Mouse (Mus musculus) kidney, postnatal 0 days (tissue): ENCODE measurements around the gene Rbm18. TPM values are rescaled to one million over a fixed set of nuclear protein-coding genes. Genes with fewer than 3 reads are reported as not detected.
A peak's percentile ranks its signal among the peaks of the same experiment; 100 is the strongest.

ENCODE experiments used
- ATAC-seq: fragments of 200-750 bp; cut with Nextera tagmentation; replicated peaks from 2 replicates; pipeline ENCODE4 v1.8.0; 2017; ENCODE audit warnings: low read depth, moderate number of reproducible peaks, moderate TSS enrichment, moderate library complexity; ENCODE audit not compliant: low FRiP score
- DNase-seq: peaks from one replicate; pipeline ENCODE4 v3.0.0-alpha.2; 2016; ENCODE audit warnings: low spot score
- H3K27ac ChIP-seq: fragments of 300-500 bp; sonication (generic); 2 replicates; pipeline ENCODE4 v1.5.1; 2014; ENCODE audit warnings: mild to moderate bottlenecking
- H3K27me3 ChIP-seq: fragments of 300-500 bp; sonication (generic); 2 replicates; pipeline ENCODE4 v1.6.1; 2014; ENCODE audit warnings: low read length, mixed read lengths; ENCODE audit not compliant: insufficient read depth
- H3K36me3 ChIP-seq: fragments of 300-500 bp; sonication (generic); 2 replicates; pipeline ENCODE4 v1.6.1; 2014; ENCODE audit warnings: low read length, mixed read lengths; ENCODE audit not compliant: insufficient read depth
- H3K4me1 ChIP-seq: fragments of 300-500 bp; sonication (generic); replicated peaks from 2 replicates; pipeline ENCODE4 v1.6.1; 2014; ENCODE audit warnings: antibody characterized with exemption, low read length, mixed read lengths; ENCODE audit not compliant: insufficient read depth
- H3K4me2 ChIP-seq: fragments of 300-500 bp; sonication (generic); 2 replicates; pipeline ENCODE4 v1.6.1; 2014; ENCODE audit warnings: mild to moderate bottlenecking, low read length, moderate library complexity, mixed read lengths
- H3K4me3 ChIP-seq: fragments of 300-500 bp; sonication (generic); replicated peaks from 2 replicates; pipeline ENCODE4 v1.5.1; 2014; ENCODE audit warnings: low read depth, low read length
- H3K9ac ChIP-seq: fragments of 300-500 bp; sonication (generic); 2 replicates; pipeline ENCODE4 v1.6.1; 2014; ENCODE audit warnings: low read depth, low read length
- H3K9me3 ChIP-seq: fragments of 300-500 bp; sonication (generic); replicated peaks from 2 replicates; pipeline ENCODE4 v1.6.1; 2016; ENCODE audit warnings: low read length, inconsistent platforms, mixed read lengths
- CTCF ChIP-seq: IDR thresholded peaks from 2 replicates; pipeline ENCODE4 v1.5.1; 2016; ENCODE audit warnings: antibody characterized with exemption, low read depth, mild to moderate bottlenecking, moderate library complexity
- WGBS: fragments of 180-500 bp; shearing (Covaris S2); extraction: QIAGEN DNeasy Blood & Tissue Kit; methylation state at CpG from one replicate; pipeline ENCODE4 v1.1.7; 2014; 5-methylcytosine and 5-hydroxymethylcytosine counted together
- polyA plus RNA-seq: library from polyadenylated mRNA; unstranded; fragments of >200 nt; fragmentation: Nextera tagmentation; extraction: Ambion mirVana; gene quantifications from 2 replicates; pipeline ENCODE4 v1.2.1, GENCODE M21; 2015

Rbm18 gene
- polyA plus RNA-seq, 1 experiment from 2014 or later = 59.8 TPM

GRCm38 (mm10) chr2:36081446-36081845 lies 55.1 kb downstream of the Rbm18 start:
- no peak overlapping the region for H3K9ac ChIP-seq
- no peak overlapping the region for H3K27ac ChIP-seq
- no peaks in the 10 kb centered on the region for H3K36me3 ChIP-seq
- no peaks in the 10 kb centered on the region for H3K27me3 ChIP-seq
- H3K4me2 ChIP-seq = no peak overlapping the region
- TF ChIP-seq CTCF = no peak
- WGBS = 13% methylated on average over 9 of the region's 9 CpGs
- H3K4me1 ChIP-seq = no peaks in the 10 kb centered on the region
- DNase-seq (peak; percentile 83), ATAC-seq (peak; percentile 90)
- no peak overlapping the region for H3K4me3 ChIP-seq
- H3K9me3 ChIP-seq = no peaks in the 10 kb centered on the region

- no peaks in the 10 kb centered on the region for H3K9me3 ChIP-seq
- H3K4me3 ChIP-seq = no peak overlapping the region
- DNase-seq = no peak
- no peak overlapping the region for H3K9ac ChIP-seq
- H3K4me2 ChIP-seq = peak overlapping the region; percentile 1; the same call in 1 of the 2 replicates
- ATAC-seq = no peak
- H3K36me3 ChIP-seq = no peaks in the 10 kb centered on the region
- no peak overlapping the region for H3K27ac ChIP-seq
- no peak for TF ChIP-seq CTCF
- H3K4me1 ChIP-seq = no peaks in the 10 kb centered on the region
- H3K27me3 ChIP-seq = no peaks in the 10 kb centered on the region
- 19% methylated on average over 11 of the region's 11 CpGs for WGBS
These were observed 59.3 kb downstream of the Rbm18 start for GRCm38 (mm10) chr2:36077160-36077761.

- ATAC-seq (no peak), DNase-seq (no peak)
- TF ChIP-seq CTCF = no peak
- H3K4me2 ChIP-seq = no peak overlapping the region
- H3K27ac ChIP-seq = no peak overlapping the region
- no peak overlapping the region for H3K4me3 ChIP-seq
- no peaks in the 10 kb centered on the region for H3K36me3 ChIP-seq
- no peaks in the 10 kb centered on the region for H3K9me3 ChIP-seq
- no peak overlapping the region for H3K9ac ChIP-seq
- H3K27me3 ChIP-seq = no peaks in the 10 kb centered on the region
- no peaks in the 10 kb centered on the region for H3K4me1 ChIP-seq
- WGBS = 86% methylated on average over 5 of the region's 5 CpGs
These were observed 61.4 kb downstream of the Rbm18 start for GRCm38 (mm10) chr2:36075210-36075609.

GRCm38 (mm10) chr2:36073781-36074180 lies 62.8 kb downstream of the Rbm18 start:
- H3K4me3 ChIP-seq = no peak overlapping the region
- H3K9me3 ChIP-seq = no peaks in the 10 kb centered on the region
- no peak overlapping the region for H3K4me2 ChIP-seq
- 45% methylated on average over 3 of the region's 3 CpGs for WGBS
- H3K27me3 ChIP-seq = no peaks in the 10 kb centered on the region
- no peaks in the 10 kb centered on the region for H3K36me3 ChIP-seq
- H3K9ac ChIP-seq = no peak overlapping the region
- DNase-seq (no peak), ATAC-seq (no peak)
- H3K4me1 ChIP-seq = no peaks in the 10 kb centered on the region
- H3K27ac ChIP-seq = no peak overlapping the region
- no peak for TF ChIP-seq CTCF

GRCm38 (mm10) chr2:36071660-36072305 lies 64.8 kb downstream of the Rbm18 start:
- Histone ChIP-seq H3K9me3 (no peaks in the 10 kb centered on the region), H3K27me3 (no peaks in the 10 kb centered on the region), H3K27ac (no peak overlapping the region), H3K9ac (no peak overlapping the region), H3K36me3 (no peaks in the 10 kb centered on the region), H3K4me1 (no peaks in the 10 kb centered on the region), H3K4me2 (no peak overlapping the region), H3K4me3 (no peak overlapping the region)
- no peak for TF ChIP-seq CTCF
- DNase-seq (no peak), ATAC-seq (no peak)
- 79% methylated on average over 8 of the region's 8 CpGs for WGBS

GRCm38 (mm10) chr2:36067132-36067531 lies 69.4 kb downstream of the Rbm18 start:
- Histone ChIP-seq H3K4me2 (no peak overlapping the region), H3K9me3 (no peaks in the 10 kb centered on the region), H3K36me3 (no peaks in the 10 kb centered on the region), H3K27me3 (no peaks in the 10 kb centered on the region), H3K27ac (no peak overlapping the region), H3K4me3 (no peak overlapping the region), H3K4me1 (no peaks in the 10 kb centered on the region), H3K9ac (no peak overlapping the region)
- DNase-seq (no peak), ATAC-seq (no peak)
- 49% methylated on average over 9 of the region's 9 CpGs for WGBS
- no peak for TF ChIP-seq CTCF

Other genes with a start within 250 kb of the Rbm18 start
- 1.2 and 1.5 TPM in 2 replicates for gene Ttll11, start 156.9 kb downstream of the Rbm18 start, polyA plus RNA-seq
- 383 TPM in 2 replicates for gene Ndufa8, start 87.4 kb downstream of the Rbm18 start, polyA plus RNA-seq
- gene Morn5, start 87.3 kb downstream of the Rbm18 start, polyA plus RNA-seq = 0.27 and 0.62 TPM in 2 replicates
- 1.5 and 1.7 TPM in 2 replicates for gene Lhx6, start 31.4 kb downstream of the Rbm18 start, polyA plus RNA-seq
- 25.4 and 28.6 TPM in 2 replicates for gene Mrrf, start 384 bp downstream of the Rbm18 start, polyA plus RNA-seq
- gene Ptgs1, start 93.7 kb upstream of the Rbm18 start, polyA plus RNA-seq = 41.9 and 42.0 TPM in 2 replicates
- gene Olfr338, start 236.7 kb upstream of the Rbm18 start, polyA plus RNA-seq = not detected in 2 replicates